Mouse (Mus musculus): ENCODE results near the gene Bmx.

The Bmx gene

DNA sequence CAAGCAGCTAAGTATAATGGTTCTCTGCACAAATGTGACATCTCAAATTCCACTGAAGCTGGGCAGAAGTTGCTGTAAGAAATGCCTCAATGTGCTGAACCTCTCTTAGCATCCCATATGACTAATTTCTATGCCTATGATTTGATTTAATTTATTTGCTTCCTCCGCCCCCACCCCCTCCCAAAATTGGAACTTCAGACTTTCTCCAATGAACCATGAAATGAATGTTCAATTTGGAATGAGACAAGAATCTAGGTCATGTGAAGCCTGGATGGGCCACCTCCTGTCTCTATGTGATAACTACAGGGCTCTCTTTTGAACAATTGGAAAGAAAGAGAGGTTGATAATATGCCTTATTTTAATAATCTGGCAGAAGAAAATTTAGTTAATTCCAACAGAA is 82.7 kb downstream of the Bmx start:
- no peak for DNase-seq (ENCODE audit: low spot score)

GRCm38 (mm10) chrX:164173880-164174279 is 84.1 kb downstream of the Bmx start:
- no peak for DNase-seq (ENCODE audit: low spot score)

GRCm38 (mm10) chrX:164171034-164171433 is 87.0 kb downstream of the Bmx start:
- DNase-seq (ENCODE audit: low spot score) = no peak

- no peak for DNase-seq (ENCODE audit: low spot score)
Observed at GRCm38 (mm10) chrX:164164681-164165080, 93.3 kb downstream of the Bmx start.

DNA sequence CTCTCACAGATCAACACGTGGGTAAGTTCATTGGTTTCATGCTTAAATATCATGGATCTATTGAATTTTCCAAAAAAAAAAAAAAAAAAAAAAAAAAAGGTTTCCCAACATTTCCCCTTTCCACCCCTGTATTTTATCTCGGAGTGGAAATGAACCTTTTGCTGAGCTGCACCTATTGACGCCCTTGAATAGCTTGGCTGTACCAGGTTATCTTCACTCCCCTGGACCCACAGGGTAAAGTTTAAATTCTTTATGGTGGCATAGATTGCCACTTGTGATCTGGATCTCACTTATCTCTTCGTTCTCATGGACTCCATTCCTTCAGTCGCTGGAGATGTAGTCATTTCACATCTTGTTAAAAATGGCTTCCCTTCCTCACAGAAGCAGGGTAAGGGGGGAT is 103.4 kb downstream of the Bmx start:
- no peak for DNase-seq (ENCODE audit: low spot score)

- no peak for DNase-seq (ENCODE audit: low spot score)
Observed at GRCm38 (mm10) chrX:164153606-164154005, 104.4 kb downstream of the Bmx start.

GRCm38 (mm10) chrX:164152703-164153102 is 105.3 kb downstream of the Bmx start:
- no peak for DNase-seq (ENCODE audit: low spot score)

DNA sequence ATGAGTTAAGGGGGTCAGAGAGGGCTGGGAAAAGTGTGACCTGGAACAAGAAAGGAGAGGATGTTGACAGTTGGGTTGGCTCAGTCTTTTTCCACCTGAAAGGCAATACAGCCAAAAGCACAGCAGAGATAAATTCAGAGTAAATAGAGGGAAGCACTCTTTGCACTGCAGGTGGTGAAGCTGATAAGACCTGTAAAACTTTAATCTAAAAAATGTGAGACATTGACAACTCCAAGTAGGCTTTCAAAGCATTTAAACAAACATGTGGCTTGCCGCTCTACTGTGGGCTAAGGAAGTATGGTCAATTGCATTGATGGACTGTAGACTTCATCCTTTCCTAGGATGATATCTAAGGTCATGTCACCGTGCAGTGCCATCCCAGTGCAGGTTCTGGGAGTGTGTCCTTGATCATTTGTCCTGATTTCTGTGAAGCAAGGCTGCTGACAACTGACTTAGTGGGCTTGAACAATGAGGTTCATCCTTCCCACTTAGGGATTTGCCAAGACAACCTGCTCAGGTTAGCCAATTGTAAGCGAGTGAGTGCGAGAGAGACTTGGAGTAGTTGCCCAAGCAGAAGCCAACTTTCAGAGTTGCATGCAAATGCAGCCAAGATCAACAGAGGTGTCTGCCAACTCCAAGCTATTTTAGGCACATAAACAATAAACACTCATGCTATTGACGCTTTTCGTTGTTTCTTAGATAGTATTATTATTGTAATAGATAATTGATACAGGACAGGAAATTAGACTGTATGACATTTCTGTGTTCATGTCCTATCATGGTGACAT is 112.3 kb downstream of the Bmx start:
- no peak for DNase-seq (ENCODE audit: low spot score)
